Mouse (Mus musculus): Measurements from ENCODE around the gene Carns1.

Gene Carns1

DNA sequence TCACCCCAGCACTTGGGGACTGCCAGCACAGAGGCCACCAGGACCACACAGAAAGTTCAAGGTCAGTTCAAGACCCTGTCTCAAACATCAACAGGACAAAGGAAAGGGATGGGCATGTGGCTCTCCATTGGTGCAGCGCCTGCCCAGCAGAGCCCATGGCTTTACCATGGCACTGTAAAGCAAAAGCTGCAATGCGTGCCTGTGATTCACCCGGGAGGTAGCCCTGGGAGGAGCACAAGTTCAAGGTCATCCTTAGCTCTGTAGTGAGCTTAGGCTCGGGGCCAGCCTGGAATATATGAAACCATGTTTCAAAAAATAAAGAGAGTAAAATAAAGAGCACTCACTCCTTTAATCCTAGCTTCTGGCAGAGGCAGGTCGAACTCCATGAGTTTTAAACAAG, 23.4 kb downstream of the Carns1 start:
- H3K27me3 ChIP-seq (ENCODE audit: control insufficient read depth, insufficient read depth, low read length, poor library complexity, severe bottlenecking), result no peaks in the 10 kb centered on the region
- peaks cover 14% of the 10 kb centered on the region for H3K36me3 ChIP-seq (ENCODE audit: control insufficient read depth, insufficient read depth, low read length, poor library complexity, severe bottlenecking)
- no peak for DNase-seq (ENCODE audit: low read depth, low spot score)

DNA sequence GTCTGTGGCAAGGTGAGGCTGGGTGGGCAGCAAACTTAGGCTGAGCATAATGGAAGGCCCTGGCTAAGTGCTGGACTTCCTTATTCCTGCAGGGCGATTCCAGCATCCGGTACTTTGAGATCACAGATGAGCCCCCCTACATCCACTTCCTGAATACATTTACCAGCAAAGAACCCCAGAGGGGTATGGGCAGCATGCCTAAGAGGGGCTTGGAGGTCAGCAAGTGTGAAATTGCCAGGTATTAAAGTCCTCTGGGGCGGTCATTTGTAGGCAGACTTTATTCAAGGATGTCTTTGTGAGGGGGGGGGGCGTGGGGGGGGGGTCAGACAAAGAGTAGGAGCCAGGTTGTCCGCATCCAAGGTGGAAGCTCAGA, 23.8 kb downstream of the Carns1 start:
- peaks cover 10% of the 10 kb centered on the region for H3K36me3 ChIP-seq (ENCODE audit: control insufficient read depth, insufficient read depth, low read length, poor library complexity, severe bottlenecking)

DNA sequence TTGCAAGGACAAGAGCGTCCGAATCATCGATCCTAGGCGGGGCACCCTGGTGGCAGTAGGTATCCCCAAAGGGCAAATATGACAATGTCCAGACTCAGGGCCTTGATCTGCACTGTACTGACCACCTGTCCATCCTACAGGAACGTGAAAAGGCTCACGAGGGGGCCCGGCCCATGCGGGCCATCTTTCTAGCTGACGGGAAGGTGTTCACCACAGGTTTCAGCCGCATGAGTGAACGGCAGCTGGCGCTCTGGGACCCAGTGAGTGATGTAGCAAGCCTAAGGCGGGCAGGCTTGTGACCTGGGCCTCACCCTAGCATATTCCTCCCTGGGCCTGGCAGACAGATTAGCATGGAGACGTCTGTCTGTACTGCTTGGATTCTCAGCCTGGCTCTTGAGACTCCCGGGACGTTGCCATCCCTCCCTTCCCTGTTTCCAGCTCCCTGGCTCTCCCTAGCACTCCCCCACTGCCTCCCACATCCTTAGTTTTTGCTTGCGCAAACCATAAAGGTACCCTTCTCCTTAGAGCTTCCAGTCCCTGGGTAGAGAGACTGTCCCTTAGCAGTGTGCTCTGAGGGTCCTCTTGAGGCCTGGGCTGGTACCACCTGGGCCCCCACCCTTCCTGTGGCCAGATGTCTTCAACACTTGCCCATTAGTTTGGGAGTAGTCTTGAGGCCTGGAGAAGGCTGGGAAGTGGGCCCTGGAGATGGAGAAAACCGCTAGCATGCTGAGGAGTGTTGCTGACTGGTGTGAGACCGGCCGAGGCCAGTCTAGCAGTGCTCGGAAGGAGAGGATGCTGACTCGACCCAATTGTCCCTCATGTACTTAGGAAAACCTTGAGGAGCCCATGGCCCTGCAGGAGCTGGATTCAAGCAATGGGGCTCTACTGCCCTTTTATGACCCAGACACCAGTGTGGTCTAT, 24.5 kb downstream of the Carns1 start:
- H3K27me3 ChIP-seq (ENCODE audit: control insufficient read depth, insufficient read depth, low read length, poor library complexity, severe bottlenecking), result no peaks in the 10 kb centered on the region

More for the DNA sequence above, 23.8 kb downstream of the Carns1 start:
- H3K27me3 ChIP-seq (ENCODE audit: control insufficient read depth, insufficient read depth, low read length, poor library complexity, severe bottlenecking), result no peaks in the 10 kb centered on the region
- no peak for DNase-seq (ENCODE audit: low read depth, low spot score)

DNA sequence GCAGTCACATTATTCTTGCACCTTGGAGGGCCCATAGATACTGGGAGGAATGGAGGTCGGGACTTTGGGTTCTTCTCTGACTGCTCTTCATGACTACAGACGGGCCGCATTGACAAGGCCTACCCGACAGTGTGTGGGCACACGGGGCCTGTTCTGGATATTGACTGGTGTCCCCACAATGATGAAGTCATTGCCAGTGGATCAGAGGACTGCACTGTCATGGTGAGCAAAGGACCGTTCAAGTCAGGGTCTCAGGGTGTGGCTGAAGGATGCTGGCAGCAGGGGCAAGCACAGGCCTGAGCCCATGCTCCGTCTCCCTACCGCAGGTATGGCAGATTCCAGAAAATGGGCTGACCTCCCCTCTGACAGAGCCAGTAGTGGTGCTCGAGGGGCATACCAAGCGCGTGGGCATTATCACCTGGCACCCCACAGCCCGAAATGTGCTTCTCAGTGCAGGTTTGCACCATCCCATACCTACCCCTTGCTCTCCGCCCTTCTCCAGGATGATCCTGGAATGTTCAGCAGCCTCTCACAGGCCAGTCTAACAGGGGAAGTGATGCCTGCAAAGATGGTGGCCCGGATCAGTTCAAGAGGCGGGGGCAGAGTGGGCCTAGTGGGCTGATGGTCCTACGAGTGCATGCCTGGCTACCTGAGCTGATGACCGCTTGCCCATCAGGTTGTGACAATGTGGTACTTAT, 25.4 kb downstream of the Carns1 start:
- no peak for DNase-seq (ENCODE audit: low read depth, low spot score)
- H3K27me3 ChIP-seq (ENCODE audit: control insufficient read depth, insufficient read depth, low read length, poor library complexity, severe bottlenecking), result no peaks in the 10 kb centered on the region
- H3K36me3 ChIP-seq (ENCODE audit: control insufficient read depth, insufficient read depth, low read length, poor library complexity, severe bottlenecking), result peaks cover 3% of the 10 kb centered on the region; the same call in 1 of the 2 replicates

More for the DNA sequence above, 24.5 kb downstream of the Carns1 start:
- no peak for DNase-seq (ENCODE audit: low read depth, low spot score)
- H3K36me3 ChIP-seq (ENCODE audit: control insufficient read depth, insufficient read depth, low read length, poor library complexity, severe bottlenecking), result peaks cover 7% of the 10 kb centered on the region; the same call in 1 of the 2 replicates

DNA sequence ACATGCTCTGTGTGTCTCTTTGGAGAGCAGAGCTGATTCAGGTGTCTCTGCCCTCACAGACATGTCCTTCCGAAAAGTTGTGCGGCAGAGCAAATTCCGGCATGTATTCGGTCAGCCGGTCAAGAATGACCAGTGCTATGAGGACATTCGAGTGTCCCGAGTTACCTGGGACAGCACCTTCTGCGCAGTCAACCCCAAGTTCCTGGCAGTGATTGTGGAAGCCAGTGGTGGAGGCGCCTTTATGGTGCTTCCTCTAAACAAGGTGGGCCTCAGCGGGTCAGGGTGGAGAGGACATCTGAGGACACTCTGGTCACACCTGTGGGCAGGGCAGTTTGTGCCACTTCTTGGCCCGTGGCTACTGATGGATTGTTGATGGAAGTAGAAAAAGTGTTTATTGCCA, 26.0 kb downstream of the Carns1 start:
- peaks cover 3% of the 10 kb centered on the region; the same call in 1 of the 2 replicates for H3K36me3 ChIP-seq (ENCODE audit: control insufficient read depth, insufficient read depth, low read length, poor library complexity, severe bottlenecking)
- DNase-seq (ENCODE audit: low read depth, low spot score), result no peak
- no peaks in the 10 kb centered on the region for H3K27me3 ChIP-seq (ENCODE audit: control insufficient read depth, insufficient read depth, low read length, poor library complexity, severe bottlenecking)

DNA sequence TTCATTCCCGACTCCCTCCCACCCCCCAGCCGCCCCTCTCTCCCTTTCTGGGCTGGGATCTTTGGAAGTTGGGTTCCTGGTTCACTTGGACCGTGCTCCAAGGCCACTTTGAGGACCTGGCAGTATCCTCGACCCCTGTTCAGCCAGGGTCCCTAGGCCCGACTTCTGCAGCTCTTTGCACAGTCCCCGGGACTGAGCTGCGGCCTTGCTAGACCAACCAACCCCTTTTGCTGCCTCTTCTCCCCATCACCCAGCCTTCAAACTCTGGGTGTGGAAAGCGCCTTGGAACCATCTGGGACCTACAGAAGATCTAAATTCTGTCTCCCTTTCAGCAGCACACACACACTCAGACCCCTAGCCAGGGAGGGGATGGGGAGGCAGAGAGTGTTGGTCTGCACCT, 26.5 kb downstream of the Carns1 start:
- H3K36me3 ChIP-seq (ENCODE audit: control insufficient read depth, insufficient read depth, low read length, poor library complexity, severe bottlenecking), result peaks cover 3% of the 10 kb centered on the region; the same call in 1 of the 2 replicates
- peak; percentile 42 for DNase-seq (ENCODE audit: low read depth, low spot score)
- no peaks in the 10 kb centered on the region for H3K27me3 ChIP-seq (ENCODE audit: control insufficient read depth, insufficient read depth, low read length, poor library complexity, severe bottlenecking)

DNA sequence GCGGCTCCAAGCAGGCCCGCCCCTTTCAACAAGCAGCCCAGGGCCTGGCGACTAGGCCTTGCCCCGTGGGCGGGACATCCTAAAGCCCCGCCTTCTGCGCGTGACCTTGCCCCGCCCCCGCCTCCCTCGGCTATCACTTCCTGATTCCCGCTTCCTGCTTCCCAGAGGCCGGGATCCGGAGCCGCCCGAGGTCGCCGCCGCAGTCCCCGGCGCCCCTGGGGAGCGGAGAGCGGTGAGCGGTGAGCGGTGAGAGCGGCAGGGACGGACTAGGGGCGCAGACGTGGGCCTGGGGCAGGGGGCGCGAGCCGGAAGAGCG, 26.8 kb downstream of the Carns1 start, which contains the start of gene Coro1b:
Coro1b (plus strand) TSS at position 129 of the 316 bp plus-strand sequence.
- Histone ChIP-seq H3K36me3 (ENCODE audit: control insufficient read depth, insufficient read depth, low read length, poor library complexity, severe bottlenecking) (peaks cover 3% of the 10 kb centered on the region; the same call in 1 of the 2 replicates), H3K27me3 (ENCODE audit: control insufficient read depth, insufficient read depth, low read length, poor library complexity, severe bottlenecking) (no peaks in the 10 kb centered on the region)
- peak; percentile 89 for DNase-seq (ENCODE audit: low read depth, low spot score)

DNA sequence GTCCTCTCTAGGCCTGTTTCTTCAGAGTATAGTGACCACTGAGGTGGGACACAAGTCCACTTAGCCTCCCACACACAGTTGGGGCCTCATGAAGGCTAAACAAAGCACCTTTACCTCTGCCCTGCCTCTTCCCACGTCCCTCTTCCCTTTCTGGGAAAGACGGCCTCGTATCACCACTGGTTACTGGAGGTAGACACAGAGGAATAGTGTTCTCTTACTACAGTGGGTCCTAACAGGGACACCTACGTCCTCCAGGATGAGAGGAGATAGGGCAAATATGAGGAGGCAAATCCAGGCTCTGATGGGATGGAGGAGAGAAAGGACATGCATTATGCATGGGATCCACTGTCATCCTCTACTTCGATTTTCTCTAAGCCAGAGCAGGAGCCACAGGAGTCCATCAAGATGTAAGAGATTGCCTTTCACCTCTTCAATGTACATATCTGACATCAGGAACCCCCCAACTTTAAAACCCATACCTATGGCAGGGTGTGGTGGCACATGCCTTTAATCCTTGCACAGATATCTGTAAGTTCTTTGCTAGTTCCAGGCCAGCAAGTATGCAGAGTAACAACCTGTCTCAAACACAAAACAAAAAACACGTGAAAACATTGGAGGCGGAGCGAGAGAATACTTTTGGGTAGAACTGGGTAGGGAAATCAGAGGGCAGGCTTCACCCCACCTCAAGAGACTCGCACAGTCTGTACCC, 27.3 kb downstream of the Carns1 start:
- peaks cover 3% of the 10 kb centered on the region; the same call in 1 of the 2 replicates for H3K36me3 ChIP-seq (ENCODE audit: control insufficient read depth, insufficient read depth, low read length, poor library complexity, severe bottlenecking)
- H3K27me3 ChIP-seq (ENCODE audit: control insufficient read depth, insufficient read depth, low read length, poor library complexity, severe bottlenecking), result no peaks in the 10 kb centered on the region
- DNase-seq (ENCODE audit: low read depth, low spot score), result no peak

DNA sequence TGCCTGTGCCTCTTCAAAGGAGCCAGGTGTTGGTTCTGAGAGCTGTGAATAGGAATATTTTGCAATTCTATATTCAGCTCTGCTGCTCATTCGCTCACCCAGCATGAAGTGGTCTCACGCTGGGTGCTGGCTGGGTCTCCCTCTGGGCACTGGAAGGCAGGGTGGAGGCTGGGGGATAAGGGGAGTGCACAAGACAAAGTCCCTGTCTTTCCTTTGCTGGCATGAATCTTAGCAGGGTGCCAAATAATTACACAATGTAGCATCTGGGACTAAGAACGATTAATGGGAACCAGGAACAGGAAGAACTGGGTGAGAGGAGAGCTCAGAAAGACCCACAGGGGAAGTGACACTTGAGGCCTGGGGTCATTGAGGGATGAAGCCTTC, 28.3 kb downstream of the Carns1 start:
- no peak for DNase-seq (ENCODE audit: low read depth, low spot score)
- Histone ChIP-seq H3K36me3 (ENCODE audit: control insufficient read depth, insufficient read depth, low read length, poor library complexity, severe bottlenecking) (peaks cover 3% of the 10 kb centered on the region; the same call in 1 of the 2 replicates), H3K27me3 (ENCODE audit: control insufficient read depth, insufficient read depth, low read length, poor library complexity, severe bottlenecking) (no peaks in the 10 kb centered on the region)

DNA sequence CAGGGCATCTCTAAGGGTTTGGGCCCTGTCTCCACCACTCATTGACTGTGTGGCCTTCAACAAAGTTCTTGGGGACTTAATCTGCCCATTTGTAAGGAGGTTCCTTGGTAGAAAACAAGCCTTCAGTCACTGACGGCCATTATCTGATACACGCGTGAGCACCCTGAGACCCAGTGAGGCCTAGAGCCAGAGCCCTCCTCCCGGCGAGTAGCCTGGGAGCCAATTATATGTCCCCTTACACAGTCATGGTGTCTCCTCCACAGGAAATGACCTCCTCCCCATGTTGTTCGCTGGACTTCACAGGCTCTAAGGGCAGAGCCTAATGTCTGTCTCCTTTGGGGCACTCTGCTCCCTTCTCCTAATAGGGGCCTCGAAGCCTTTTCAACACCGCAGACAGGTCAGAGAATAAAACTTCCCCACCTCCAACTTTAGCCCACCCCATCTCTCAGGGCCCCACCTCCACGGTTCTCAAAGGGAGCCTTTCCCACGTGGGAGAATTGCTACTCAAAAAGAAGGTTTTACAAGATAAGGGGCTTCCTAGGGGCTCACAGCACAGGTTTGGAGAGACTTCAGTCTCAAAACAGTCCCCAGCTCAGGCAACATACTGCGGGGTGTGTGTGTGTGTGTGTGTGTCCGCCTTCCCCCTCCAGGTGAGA, 28.8 kb downstream of the Carns1 start:
- no peaks in the 10 kb centered on the region for H3K27me3 ChIP-seq (ENCODE audit: control insufficient read depth, insufficient read depth, low read length, poor library complexity, severe bottlenecking)
- H3K36me3 ChIP-seq (ENCODE audit: control insufficient read depth, insufficient read depth, low read length, poor library complexity, severe bottlenecking), result peaks cover 3% of the 10 kb centered on the region; the same call in 1 of the 2 replicates
- DNase-seq (ENCODE audit: low read depth, low spot score), result no peak

DNA sequence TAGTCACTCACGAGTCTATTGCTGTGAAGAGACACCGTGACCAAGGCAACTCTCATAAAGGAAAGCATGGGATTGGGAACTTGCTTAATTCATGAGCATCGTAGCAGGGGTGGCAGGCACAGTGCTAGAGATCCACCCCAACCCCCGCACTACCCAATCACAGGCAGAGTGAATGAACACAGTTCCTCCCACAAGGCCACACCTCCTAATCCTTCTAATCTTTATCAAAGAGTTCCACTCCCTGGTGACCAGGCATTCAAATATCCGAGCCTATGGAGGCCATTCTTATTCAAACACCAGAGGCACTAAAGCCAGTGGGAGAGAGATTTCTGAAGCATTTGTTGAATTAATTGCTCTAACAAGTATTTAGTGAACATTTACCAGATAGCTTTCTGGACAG, 29.3 kb downstream of the Carns1 start:
- no peak for DNase-seq (ENCODE audit: low read depth, low spot score)
- Histone ChIP-seq H3K36me3 (ENCODE audit: control insufficient read depth, insufficient read depth, low read length, poor library complexity, severe bottlenecking) (peaks cover 3% of the 10 kb centered on the region; the same call in 1 of the 2 replicates), H3K27me3 (ENCODE audit: control insufficient read depth, insufficient read depth, low read length, poor library complexity, severe bottlenecking) (no peaks in the 10 kb centered on the region)

DNA sequence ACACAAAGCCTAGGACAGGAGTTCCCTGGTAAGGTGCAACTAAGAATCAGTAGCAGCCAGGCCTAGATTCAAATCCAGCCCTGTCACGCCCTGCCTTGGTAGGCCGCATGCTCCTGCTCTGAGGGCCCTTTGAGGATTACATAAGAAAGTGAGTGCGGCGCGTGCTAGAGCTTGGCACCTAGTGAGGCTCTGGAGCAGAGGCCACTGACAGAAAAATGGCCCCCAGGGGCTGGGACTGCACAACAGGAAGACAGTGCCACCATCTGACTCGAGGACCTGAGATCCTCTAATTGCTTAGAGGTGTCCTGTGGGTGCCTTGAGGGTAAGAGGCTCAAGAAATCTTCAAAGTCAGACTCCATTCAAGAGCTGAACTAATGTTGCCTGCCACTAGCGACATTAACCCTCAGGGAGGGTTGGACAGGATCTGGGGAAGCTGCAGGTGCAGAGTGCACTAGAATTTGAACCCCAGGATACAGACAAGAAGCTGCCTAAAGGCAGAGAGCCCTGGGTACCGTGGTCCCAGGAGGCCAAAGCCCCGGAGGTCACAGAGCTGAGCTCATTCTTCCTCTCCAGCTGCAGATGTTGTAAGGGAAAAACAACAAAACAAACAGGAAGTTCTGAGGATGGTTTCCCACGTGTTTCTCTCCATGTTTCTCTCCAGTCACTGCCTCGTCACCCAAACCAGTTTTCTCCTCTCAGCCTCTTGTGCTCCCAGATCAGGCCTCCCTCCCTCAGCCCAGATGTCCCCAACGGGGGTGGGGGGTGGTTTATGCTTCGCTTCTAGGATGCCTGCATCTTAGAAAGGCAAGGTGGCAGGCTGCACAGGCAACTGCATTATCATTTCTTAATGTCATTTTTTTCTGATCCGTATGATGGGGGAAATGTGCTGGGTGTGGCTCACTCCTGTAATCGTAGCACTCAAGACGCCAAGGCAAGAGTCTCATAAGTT, 30.5 kb downstream of the Carns1 start:
- peak; percentile 64 for DNase-seq (ENCODE audit: low read depth, low spot score)
- no peaks in the 10 kb centered on the region for H3K27me3 ChIP-seq (ENCODE audit: control insufficient read depth, insufficient read depth, low read length, poor library complexity, severe bottlenecking)
- H3K36me3 ChIP-seq (ENCODE audit: control insufficient read depth, insufficient read depth, low read length, poor library complexity, severe bottlenecking), result no peaks in the 10 kb centered on the region

DNA sequence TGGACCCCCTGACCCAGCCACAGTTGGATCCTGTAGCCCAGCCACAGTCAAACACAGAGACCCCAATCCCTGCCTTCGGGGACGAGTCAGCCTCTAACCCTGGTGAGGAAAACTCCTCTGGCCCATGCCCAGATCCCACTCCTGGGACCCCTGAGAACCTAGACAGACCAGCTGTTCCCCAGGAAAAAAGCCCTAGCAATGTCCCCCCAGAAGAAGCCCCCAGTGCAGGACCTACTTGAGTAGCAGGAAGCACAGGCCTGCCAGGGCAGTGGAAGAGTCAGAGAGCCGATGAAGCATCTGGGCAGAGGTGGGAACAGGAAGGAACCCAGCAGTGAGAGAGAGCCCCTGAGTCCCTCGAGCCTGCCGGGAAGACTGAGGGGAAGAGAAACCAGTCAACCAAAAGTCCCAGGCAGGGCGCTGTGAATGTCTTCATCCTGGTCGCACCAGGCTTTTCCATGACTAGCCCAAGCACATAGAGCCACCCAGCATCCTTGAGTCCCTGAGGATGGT, 31.5 kb downstream of the Carns1 start, which contains the start of gene Cabp4:
Cabp4 (minus strand) TSS at position 275 of the 510 bp plus-strand sequence.
- no peaks in the 10 kb centered on the region for H3K27me3 ChIP-seq (ENCODE audit: control insufficient read depth, insufficient read depth, low read length, poor library complexity, severe bottlenecking)
- peak; percentile 33 for DNase-seq (ENCODE audit: low read depth, low spot score)

More for the DNA sequence above, 31.5 kb downstream of the Carns1 start, which contains the start of gene Cabp4:
- no peaks in the 10 kb centered on the region for H3K36me3 ChIP-seq (ENCODE audit: control insufficient read depth, insufficient read depth, low read length, poor library complexity, severe bottlenecking)

All from splenic B cell, adult 2 months (primary cell).